Mouse (Mus musculus) thymus, adult 18-20 months (tissue): ENCODE measurements around the gene Ppp1r11.

ENCODE experiments used
- DNase-seq, 2 experiments: peaks; one replicate each; pipeline ENCODE4 v3.0.0; 2022; ENCODE audit warnings: mixed read lengths in 2 of 2

The Ppp1r11 gene

DNA sequence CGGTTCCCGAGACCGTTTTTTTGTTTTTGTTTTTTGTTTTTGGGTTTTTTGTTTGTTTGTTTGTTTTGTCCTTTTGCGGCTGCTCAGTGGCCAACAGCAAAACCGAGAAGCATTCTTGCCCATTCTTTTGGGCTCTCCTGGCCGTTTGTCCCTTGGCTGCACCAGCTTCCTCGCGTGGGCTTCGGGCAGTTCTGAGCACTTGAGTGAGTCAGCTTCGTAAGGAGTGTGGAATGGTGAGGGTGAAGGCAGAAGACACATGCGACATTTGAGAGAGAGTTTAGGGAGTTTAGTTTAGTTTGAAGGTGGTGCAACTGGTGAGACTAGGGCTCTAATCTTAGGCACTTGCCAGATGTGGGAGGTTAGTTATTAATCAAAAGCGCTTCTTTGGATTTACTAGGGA, 7.3 kb upstream of the Ppp1r11 start:
- no peak for DNase-seq

DNA sequence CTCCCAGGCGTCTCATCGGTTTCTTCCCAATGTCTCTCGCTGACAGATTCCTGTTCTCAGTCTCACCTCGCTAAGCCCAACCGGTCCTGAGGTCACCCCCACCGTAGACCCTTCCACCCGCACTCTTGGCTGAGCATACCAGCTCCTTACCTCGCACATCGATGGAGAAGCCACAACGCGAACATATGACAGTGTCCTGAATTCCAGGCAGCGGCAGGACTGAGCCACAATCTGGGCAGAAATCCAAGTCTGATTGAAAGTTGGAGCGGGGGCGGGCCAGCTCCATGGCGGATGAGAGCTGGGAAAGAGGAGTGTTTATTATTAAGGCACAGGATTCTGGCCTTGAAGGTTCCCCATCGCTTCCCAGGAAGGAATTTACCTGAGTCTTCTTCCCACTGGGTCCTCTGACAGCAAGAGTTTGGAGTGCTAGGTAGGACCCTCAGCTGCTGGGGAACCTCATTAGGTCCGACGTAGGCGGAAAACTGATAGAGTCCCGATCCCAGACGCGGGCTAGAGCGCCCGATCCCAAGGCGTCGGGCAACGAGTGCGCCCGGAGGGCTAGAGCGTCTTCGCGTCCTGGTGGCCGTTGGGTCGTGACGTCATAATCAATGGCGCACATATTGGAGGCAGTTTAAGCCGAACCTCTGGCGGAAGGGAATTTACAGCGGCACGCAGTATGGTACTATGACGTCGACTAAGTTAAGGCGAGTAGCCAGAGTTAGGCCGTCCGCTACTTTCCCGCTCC, 6.6 kb upstream of the Ppp1r11 start, which contains the start of the genes Znrd1 and Znrd1as:
TSS of gene Znrd1 (minus strand) at position 561 of the 745 bp plus-strand sequence.
TSS of gene Znrd1as (plus strand) at position 594 of the 745 bp plus-strand sequence.
- DNase-seq = peak; percentile 79 to 87

DNA sequence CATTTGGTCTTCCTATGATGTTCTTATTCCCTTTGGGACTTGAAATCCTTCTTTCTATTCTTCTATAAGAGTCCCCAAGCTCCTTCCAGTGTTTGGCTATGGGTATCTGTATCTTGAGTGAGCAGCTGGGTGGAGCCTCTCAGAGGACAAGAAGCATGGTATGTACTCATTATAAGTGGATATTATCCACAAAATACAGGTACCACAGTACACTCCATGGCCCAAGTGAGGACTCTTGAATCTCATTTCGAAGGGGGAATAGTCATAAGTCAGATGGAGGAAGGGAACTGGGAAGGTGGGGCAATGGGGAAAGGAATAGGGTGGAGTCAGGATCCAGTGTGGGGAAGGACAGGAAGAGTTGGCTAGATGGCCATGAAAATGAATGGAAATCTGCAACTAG, 1.5 kb upstream of the Ppp1r11 start:
- no peak for DNase-seq

- no peak for DNase-seq
Measured at GRCm38 (mm10) chr17:36952631-36953030, 1.1 kb upstream of the Ppp1r11 start.

DNA sequence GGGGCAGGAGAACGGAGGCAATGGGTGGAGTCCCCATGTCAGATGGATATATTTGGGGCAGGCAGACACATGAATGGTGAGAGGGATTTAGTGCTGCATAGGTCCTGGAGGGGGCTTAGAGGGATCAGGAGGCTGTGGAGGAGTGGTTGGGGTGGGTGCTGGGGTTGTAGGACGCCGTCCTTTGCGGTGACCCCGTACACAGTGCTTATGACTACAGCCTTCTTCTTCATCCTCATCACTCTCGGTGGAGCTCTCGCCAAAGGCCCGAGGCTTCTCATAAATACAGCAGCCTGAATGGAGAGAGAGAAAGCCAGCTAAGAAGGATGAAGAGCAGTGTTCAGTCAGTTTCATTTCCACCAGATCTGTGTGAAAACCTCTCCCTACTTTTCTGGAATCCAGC, 2.3 kb downstream of the Ppp1r11 start:
- no peak for DNase-seq

- DNase-seq = no peak
Measured at GRCm38 (mm10) chr17:36948286-36948685, 3.3 kb downstream of the Ppp1r11 start.

- no peak for DNase-seq
Measured at GRCm38 (mm10) chr17:36947051-36947819, 4.3 kb downstream of the Ppp1r11 start.

- peak; percentile 52 to 66 for DNase-seq
Measured at GRCm38 (mm10) chr17:36944121-36944775, 7.3 kb downstream of the Ppp1r11 start.

GRCm38 (mm10) chr17:36943691-36944090, 7.8 kb downstream of the Ppp1r11 start:
- DNase-seq = no peak

- DNase-seq = peak in 1 of 2 experiments; percentile 19
Measured at GRCm38 (mm10) chr17:36942791-36943471, 8.6 kb downstream of the Ppp1r11 start, which contains the start of gene Rnf39. Gene Rnf39, plus strand, starts transcription at chr17:36942918.

DNA sequence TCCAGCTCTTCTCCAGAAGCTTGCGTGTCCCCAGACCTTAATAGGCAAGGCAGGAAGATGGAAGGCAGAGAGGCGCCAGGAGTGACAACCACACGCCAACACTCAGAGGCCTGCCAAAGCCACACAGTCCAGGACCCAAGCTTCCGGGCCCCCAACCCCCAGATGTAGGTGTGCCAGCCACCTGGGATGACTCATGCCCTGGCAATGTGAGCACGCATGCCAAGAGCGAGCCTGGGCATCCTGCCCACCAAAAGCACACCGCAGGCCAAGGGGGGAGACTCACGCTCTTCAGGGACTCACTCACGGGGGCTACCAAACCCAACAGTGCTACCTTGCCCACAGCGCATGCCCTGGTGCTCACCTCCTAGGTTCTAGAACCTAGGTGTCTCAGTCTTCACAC, 9.2 kb downstream of the Ppp1r11 start:
- peak; percentile 35 to 43 for DNase-seq

GRCm38 (mm10) chr17:36938056-36938455, 13.5 kb downstream of the Ppp1r11 start:
- DNase-seq = no peak

DNA sequence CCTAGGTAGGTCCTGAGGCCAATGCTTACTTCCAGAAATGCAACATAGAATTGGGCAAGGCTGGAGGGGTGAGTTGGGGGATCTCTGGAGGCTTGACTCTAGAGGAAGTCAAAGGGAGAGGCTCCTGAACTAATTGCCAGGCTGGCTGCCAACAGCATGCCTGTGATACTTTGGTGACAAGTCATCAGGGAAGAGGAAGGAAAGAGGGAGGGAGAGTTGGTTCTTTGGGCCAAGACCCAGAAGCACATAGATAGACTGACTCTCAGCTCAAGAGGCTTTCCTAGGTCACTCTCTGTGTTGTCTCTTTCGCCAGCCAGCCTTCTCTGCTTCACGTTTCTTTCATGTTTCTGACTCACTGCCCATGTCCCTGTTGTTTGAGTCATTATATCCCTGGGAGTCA, 19.7 kb downstream of the Ppp1r11 start:
- no peak for DNase-seq

DNA sequence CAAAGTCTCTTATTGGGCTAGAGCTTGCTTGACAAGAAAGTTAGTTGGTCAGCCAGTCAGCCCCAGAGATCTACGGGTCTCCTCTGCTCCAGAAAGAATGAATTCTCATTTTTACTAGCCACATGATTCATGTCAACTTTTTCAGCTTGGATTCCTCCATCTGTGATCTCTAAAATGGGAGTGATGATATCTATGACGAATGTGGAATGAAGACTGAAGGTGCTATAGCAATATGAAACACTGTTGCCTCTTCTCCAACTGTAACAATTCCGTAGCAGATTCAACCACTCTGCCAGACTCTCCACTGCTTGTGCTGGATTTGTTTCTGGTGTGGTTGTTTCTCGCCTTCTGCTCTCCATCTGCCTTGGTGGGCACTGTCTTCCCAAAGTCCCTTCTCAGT, 20.4 kb downstream of the Ppp1r11 start:
- no peak for DNase-seq

- DNase-seq = no peak
Measured at GRCm38 (mm10) chr17:36930233-36930632, 21.3 kb downstream of the Ppp1r11 start.

DNA sequence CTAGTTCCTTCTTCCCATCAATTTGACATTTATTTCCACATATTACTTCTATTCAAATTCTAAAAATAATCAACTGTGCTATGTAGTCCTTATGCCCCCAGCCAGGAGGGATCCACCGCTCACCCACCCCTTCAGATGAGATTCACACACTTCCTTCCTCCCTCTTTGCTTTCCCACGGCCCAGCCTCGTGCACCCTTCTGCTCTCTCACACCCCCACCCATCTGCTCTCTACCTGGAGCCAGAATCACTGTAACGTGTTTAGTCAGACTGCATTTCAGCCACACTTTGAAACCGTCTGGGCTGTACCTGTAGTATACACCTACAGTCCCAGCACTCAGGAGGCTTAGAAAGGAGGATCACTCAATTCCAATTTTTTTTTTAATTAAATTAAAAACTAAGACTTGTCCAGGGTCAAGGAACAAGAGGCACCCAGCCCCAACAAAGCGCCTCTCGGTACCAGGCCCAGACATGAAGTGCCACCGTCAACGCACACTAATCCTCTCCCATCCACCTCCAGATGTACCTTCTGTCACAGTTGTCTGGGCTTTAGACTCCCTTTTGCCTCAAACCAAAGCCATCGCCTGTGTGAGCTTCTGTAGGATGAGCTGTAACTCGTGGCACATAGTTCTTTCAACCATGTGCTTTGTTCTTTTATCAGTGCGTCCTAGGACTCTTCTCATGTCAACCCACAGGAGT, 22.2 kb downstream of the Ppp1r11 start:
- DNase-seq = no peak

DNA sequence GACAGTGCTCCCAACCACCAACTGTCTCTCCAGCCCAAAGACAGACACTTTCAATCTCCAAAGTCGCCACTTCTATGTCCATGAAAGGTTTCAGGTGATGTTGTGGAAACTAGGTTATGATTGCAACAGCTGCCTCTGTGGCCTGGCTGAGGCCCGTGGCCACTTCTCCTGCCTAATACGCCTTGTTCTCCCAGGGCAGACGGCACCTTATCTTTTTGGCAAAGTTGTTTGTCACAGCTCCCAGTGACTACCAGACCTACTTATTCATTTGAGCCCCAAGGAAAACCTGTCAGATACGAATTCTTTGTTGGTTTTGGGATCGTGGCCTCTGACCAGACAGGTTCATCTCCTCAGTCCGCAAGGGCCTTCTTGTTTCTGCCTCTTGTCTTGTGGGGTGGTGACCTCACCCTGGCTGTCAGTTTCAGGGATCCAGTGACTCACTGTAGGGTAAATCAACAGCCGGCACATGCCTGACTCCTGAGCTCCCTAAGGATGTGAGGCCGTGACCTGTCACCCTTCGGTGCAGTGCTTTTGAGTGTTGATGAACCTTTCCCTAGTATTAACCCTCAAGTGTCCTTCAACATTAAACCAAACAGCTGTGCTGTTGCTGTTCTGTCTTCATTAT, 23.9 kb downstream of the Ppp1r11 start:
- DNase-seq = no peak

- no peak for DNase-seq
Measured at GRCm38 (mm10) chr17:36923491-36923890, 28.1 kb downstream of the Ppp1r11 start.

DNA sequence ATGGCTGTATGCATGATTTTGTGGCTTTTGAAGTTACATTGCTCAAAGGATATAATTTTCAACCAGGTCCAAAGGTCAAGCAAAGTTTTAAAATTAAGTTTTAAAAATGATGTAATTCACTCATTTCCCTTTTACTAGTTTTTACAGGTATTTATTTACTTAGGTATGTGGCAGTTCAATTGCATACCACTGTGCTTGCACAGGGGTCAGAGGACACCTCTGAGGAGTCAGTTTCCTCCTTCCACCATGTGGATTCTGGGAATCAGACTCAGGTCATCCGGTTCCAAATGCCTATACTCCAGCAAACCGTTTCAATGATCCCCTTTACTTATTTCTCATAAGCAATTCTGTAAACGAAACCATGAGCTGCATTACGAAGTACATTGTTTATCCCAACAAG, 28.8 kb downstream of the Ppp1r11 start:
- DNase-seq = no peak

DNA sequence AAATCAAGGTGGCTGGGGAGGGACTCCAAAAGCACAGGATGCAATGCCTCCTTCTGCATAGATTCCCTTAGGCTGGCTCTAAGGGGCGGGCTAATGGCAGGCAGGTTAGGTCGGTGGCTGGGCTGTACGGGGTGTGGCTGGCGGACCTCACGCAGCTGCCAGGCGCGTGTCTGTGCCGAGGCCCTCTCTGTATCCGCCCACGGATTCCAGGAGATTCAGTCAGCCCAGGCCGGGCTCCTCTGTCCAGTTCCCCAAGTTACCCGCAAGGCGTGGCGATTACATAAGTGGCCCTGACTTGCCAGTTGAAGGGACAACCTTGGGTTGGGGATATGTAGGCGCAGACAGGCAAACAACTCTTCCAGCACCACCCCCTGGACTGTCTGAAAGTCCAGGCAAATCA, 31.3 kb downstream of the Ppp1r11 start:
- no peak for DNase-seq

GRCm38 (mm10) chr17:36915076-36915475, 36.5 kb downstream of the Ppp1r11 start:
- peak; percentile 19 to 35 for DNase-seq

- DNase-seq = peak; percentile 25 to 35
Measured at GRCm38 (mm10) chr17:36914108-36914507, 37.4 kb downstream of the Ppp1r11 start.
